Mouse (Mus musculus) heart, embryonic 15.5 days (tissue): ENCODE measurements around the gene Lclat1. TPM values are rescaled to one million over a fixed set of nuclear protein-coding genes. Genes with fewer than 3 reads are reported as not detected.
A peak's percentile ranks its signal among the peaks of the same experiment; 100 is the strongest.
"Not testable (repeated sequence)": the region's sequence is repeated elsewhere in the genome, so short reads cannot be mapped to it uniquely, and the experiment has no call there.

Experiments used
- ATAC-seq: fragments of 200-750 bp; cut with Nextera tagmentation; replicated peaks from 2 replicates; pipeline ENCODE4 v1.8.0; 2017; ENCODE audit warnings: low read depth, moderate TSS enrichment; ENCODE audit not compliant: insufficient number of reproducible peaks, insufficient read depth, low FRiP score
- H3K27ac ChIP-seq: fragments of 300-500 bp; sonication (generic); 2 replicates; pipeline ENCODE4 v1.5.1; 2015; ENCODE audit warnings: mild to moderate bottlenecking, inconsistent platforms
- H3K27me3 ChIP-seq: fragments of 300-500 bp; sonication (generic); 2 replicates; pipeline ENCODE4 v1.6.1; 2015; ENCODE audit warnings: inconsistent platforms
- H3K36me3 ChIP-seq: fragments of 300-500 bp; sonication (generic); 2 replicates; pipeline ENCODE4 v1.6.1; 2015; ENCODE audit warnings: mild to moderate bottlenecking, inconsistent platforms
- H3K4me1 ChIP-seq: fragments of 300-500 bp; sonication (generic); replicated peaks from 2 replicates; pipeline ENCODE4 v1.6.1; 2015; ENCODE audit warnings: inconsistent platforms
- H3K4me2 ChIP-seq: fragments of 300-500 bp; sonication (generic); 2 replicates; pipeline ENCODE4 v1.6.1; 2015; ENCODE audit warnings: inconsistent platforms, mild to moderate bottlenecking, moderate library complexity
- H3K4me3 ChIP-seq: fragments of 300-500 bp; sonication (generic); 2 replicates; pipeline ENCODE4 v1.5.1; 2015; ENCODE audit warnings: mild to moderate bottlenecking, inconsistent platforms
- H3K9ac ChIP-seq: fragments of 300-500 bp; sonication (generic); 2 replicates; pipeline ENCODE4 v1.6.1; 2015; ENCODE audit warnings: mild to moderate bottlenecking, inconsistent platforms
- H3K9me3 ChIP-seq: fragments of 300-500 bp; sonication (generic); replicated peaks from 2 replicates; pipeline ENCODE4 v1.6.1; 2016; ENCODE audit warnings: inconsistent platforms
- WGBS: fragments of 180-500 bp; shearing (Covaris S2); methylation state at CpG from one replicate; pipeline ENCODE4 v1.1.7; 2015; ENCODE audit warnings: mixed read lengths; 5-methylcytosine and 5-hydroxymethylcytosine counted together
- polyA plus RNA-seq: library from polyadenylated mRNA; unstranded; fragments of >200 nt; fragmentation: Nextera tagmentation; extraction: Ambion mirVana; gene quantifications from 2 replicates; pipeline ENCODE4 v1.2.1, GENCODE M21; 2015

Lclat1 gene
- polyA plus RNA-seq, 1 experiment from 2014 or later = 36.3 TPM

DNA sequence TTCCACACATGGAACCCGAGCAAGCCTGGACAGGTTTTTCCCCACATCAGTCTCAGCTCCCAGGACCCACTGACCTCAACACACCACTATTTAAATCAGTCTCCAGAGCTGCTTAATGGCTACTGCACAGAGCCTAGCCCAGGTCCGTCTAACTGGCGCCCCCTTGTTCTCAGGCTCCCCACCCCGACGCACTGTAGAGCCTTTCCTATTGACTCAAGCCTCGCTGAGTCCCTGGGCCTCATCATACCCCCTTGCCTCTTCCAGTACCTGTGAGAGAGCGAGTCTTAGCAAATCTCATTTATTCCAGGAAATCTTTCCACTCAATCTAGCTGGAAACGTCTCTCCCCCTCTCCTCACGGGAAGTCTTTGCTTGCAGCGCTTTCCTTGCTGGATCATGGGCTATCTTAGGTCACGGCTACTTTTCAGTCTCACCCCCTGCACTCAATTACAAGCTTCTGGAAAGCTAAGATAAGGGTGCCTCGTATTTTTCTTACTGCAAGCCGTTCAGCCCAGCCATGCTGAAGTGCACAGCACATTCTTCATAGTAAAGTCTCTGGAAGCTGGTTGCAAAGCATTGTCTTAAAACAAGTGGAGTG, 137.4 kb downstream of the Lclat1 start:
- peak overlapping the region; percentile 63 for H3K27ac ChIP-seq

GRCm38 (mm10) chr17:73246036-73246435, 138.3 kb downstream of the Lclat1 start:
- peaks cover 32% of the 10 kb centered on the region for H3K4me1 ChIP-seq
- no peak overlapping the region for H3K9ac ChIP-seq
- WGBS = 49% methylated on average over 3 of the region's 3 CpGs
- no peaks in the 10 kb centered on the region for H3K36me3 ChIP-seq
- H3K27ac ChIP-seq = peak overlapping the region; percentile 29
- H3K4me2 ChIP-seq = no peak overlapping the region
- H3K27me3 ChIP-seq = no peaks in the 10 kb centered on the region
- no peak overlapping the region for H3K4me3 ChIP-seq
- no peak for ATAC-seq
- H3K9me3 ChIP-seq = no peaks in the 10 kb centered on the region

More for the DNA sequence above, 137.4 kb downstream of the Lclat1 start:
- 36% methylated on average over 13 of the region's 13 CpGs for WGBS
- Histone ChIP-seq H3K9me3 (no peaks in the 10 kb centered on the region), H3K4me1 (peaks cover 34% of the 10 kb centered on the region), H3K4me2 (no peak overlapping the region), H3K9ac (no peak overlapping the region), H3K36me3 (no peaks in the 10 kb centered on the region), H3K27me3 (no peaks in the 10 kb centered on the region), H3K4me3 (no peak overlapping the region)
- peak; percentile 72 for ATAC-seq

DNA sequence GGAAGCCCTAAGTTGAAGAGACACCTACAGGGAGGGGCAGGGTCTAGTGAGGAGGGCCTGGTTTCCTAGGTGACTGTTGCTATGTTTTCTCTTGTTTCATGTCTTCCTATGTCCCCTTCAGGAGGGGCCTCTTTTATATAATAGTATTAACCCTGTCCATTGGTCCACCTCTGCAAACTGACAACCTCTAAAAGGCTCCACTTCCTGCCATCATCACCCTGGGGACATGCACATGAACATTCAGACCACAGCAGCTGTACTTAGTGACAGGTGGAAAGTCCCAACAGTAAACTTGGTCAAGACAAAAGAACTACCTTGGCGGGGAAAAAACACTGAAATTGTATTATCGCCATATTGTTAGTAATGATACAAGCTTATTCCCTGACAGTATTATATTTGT, 139.1 kb downstream of the Lclat1 start:
- no peak for ATAC-seq
- Histone ChIP-seq H3K36me3 (no peaks in the 10 kb centered on the region), H3K4me3 (no peak overlapping the region), H3K4me1 (peaks cover 37% of the 10 kb centered on the region), H3K9me3 (no peaks in the 10 kb centered on the region), H3K9ac (no peak overlapping the region), H3K27ac (no peak overlapping the region), H3K27me3 (no peaks in the 10 kb centered on the region), H3K4me2 (no peak overlapping the region)
- 87% methylated on average over 2 of the region's 2 CpGs for WGBS

DNA sequence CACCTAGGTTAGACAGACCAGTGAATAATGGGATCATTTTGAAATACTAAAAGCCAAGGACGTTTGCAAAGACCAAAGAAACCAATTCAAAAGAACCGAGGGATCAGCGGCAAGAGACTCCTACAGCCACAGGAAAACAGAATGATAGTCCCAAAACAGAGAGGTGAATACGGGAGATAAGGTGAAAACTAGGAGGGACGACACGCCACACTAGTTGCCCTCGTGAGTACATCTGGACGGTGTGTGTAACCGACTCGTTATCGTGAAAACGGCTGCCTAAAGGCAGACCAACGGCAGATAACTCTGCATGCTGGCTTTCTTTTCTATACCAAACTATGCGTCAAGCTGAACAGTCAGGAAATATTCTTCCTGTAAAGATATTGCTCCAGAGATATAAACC, 140.0 kb downstream of the Lclat1 start:
- Histone ChIP-seq H3K4me3 (no peak overlapping the region), H3K27me3 (no peaks in the 10 kb centered on the region), H3K4me1 (peaks cover 42% of the 10 kb centered on the region), H3K4me2 (no peak overlapping the region), H3K9ac (no peak overlapping the region), H3K27ac (no peak overlapping the region), H3K9me3 (no peaks in the 10 kb centered on the region), H3K36me3 (no peaks in the 10 kb centered on the region)
- 76% methylated on average over 14 of the region's 14 CpGs for WGBS
- no peak for ATAC-seq

DNA sequence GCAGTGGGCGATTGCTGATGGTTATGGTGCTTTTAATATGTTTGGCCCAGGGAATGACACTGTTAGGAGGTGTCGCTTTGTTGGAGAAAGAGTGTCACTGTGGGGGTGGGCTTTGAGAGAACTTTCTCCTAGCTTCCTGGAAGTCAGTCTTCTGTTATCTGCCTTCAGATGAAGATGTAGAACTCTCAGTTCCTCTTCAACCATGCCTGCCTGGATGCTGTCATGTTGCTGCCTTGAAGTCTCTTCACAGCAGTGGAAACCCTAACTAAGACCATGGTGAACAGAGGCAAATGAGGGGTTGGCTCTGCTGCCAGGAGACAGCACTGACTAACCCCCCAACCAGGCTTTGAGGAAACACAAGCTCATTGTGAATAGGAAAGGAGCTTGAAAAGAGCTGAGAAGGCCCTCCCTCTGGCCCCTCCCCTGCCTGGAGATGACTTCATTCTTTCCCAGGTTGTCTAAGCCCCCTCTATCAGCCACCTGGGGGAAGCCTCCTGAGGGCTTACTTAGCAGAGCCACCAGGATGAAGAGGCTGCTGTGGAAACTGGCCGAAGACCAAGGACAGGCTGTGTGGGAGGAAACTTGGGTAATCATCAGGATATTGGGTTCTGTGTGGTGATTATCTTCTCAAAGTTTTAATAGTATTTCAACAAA, 142.8 kb downstream of the Lclat1 start:
- H3K27me3 ChIP-seq = no peaks in the 10 kb centered on the region
- no peak overlapping the region for H3K9ac ChIP-seq
- H3K9me3 ChIP-seq = no peaks in the 10 kb centered on the region
- WGBS = 72% methylated on average over 3 of the region's 3 CpGs
- H3K4me1 ChIP-seq = peaks cover 28% of the 10 kb centered on the region
- ATAC-seq = peak; percentile 45; the same call in 1 of the 2 replicates
- peak overlapping the region; percentile 15; the same call in 1 of the 2 replicates for H3K27ac ChIP-seq
- H3K36me3 ChIP-seq = no peaks in the 10 kb centered on the region
- no peak overlapping the region for H3K4me3 ChIP-seq
- no peak overlapping the region for H3K4me2 ChIP-seq

DNA sequence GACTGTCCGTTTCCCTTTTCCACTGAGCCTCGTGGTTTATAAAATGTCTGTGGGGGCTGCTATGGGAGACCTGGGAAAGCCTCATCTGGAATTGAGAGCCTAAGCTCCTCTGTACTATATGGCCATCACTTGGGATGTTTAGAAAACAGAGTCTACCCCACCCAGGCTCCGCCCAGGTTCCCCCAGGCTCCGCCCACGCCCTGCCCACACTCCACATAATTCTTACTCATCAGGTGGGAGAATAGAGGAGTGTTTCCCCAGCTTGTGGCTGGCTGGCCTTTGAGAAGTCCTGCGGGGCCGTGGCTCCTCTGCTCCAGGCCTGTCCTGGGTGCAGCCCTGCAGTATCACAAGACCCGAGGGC, 143.3 kb downstream of the Lclat1 start:
- Histone ChIP-seq H3K27ac (peak overlapping the region; percentile 15; the same call in 1 of the 2 replicates), H3K4me1 (peaks cover 25% of the 10 kb centered on the region), H3K9me3 (no peaks in the 10 kb centered on the region), H3K4me2 (no peak overlapping the region), H3K4me3 (no peak overlapping the region), H3K27me3 (no peaks in the 10 kb centered on the region), H3K9ac (no peak overlapping the region), H3K36me3 (no peaks in the 10 kb centered on the region)
- WGBS = 53% methylated on average over 8 of the region's 8 CpGs
- ATAC-seq = peak; percentile 54; the same call in 1 of the 2 replicates

DNA sequence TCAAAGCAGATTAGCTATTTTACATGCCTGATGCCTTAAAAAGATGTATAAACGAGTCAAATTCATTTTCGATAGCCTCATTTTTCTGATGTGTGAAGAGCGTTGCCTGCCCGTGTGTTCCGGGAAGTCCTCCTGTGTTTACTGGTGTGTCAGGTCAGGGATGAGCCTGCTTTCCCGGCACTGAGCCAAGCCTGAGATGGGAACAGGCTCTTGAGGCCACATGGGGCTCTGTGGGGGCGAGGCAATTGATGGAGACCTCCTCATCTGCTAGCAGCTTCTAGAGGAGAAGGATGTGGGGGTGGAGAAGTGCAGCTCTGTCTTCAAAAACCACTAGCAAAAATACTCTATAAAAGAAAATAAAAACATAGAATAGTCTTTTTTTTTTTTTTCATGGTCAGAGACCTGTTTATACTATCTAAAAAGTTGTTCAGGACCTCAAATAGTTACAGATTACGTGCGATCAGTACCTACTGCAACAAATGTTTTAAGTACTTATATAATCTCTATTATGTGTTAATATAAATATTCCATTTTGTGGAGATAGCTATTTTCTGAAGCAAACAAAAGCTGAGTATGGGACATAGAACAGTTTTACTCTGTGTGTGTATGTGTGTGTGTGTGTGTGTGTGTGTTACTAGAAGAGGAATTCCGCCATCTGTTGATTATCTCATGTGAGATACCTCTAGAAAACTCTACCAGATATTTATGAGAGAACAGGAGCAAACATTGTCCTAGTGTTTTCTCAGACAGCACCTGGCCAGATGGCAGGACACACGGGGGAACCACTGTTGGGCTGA, 144.2 kb downstream of the Lclat1 start:
- no peak overlapping the region for H3K4me2 ChIP-seq
- no peak overlapping the region for H3K4me3 ChIP-seq
- H3K4me1 ChIP-seq = peaks cover 20% of the 10 kb centered on the region
- H3K27ac ChIP-seq = no peak overlapping the region
- no peaks in the 10 kb centered on the region for H3K36me3 ChIP-seq
- H3K27me3 ChIP-seq = no peaks in the 10 kb centered on the region
- H3K9ac ChIP-seq = no peak overlapping the region
- H3K9me3 ChIP-seq = no peaks in the 10 kb centered on the region
- WGBS = 53% methylated on average over 11 of the region's 11 CpGs
- ATAC-seq = no peak

DNA sequence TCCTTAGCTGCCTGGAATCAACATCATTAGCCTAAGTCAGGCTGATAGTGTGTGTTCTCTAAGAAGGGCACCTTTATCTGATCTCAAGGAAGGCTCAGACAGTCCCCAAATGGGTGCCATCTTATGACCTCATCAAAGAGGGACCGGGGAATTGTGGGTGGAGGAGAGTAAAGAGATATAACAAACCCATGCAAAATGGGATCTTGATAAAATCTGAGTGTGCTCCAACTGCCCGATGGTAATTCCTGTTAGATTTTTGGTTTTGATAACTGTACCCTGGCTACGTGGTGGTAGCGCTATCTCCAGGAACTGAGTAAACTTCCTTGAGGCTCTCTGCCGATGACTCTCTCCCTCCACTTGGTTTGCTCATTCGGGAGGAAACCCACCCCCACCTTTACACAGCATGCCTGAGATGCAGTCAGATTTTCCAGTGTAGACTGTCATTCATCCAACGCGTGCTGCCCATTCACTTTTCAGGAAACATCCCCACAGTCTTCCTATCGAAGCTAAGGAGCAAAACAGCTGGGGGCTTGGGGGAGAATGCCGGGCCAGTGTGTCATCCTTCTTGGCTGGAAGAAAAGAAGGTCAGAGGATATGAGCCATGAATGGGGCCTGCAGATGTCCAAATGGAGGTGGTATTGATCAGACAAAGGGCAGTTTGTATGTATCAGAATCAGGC, 145.6 kb downstream of the Lclat1 start:
- H3K4me1 ChIP-seq = peaks cover 22% of the 10 kb centered on the region
- 60% methylated on average over 10 of the region's 10 CpGs for WGBS
- no peak overlapping the region for H3K4me3 ChIP-seq
- H3K36me3 ChIP-seq = no peaks in the 10 kb centered on the region
- H3K27ac ChIP-seq = no peak overlapping the region
- ATAC-seq = no peak
- H3K4me2 ChIP-seq = no peak overlapping the region
- H3K9me3 ChIP-seq = no peaks in the 10 kb centered on the region
- H3K9ac ChIP-seq = no peak overlapping the region
- no peaks in the 10 kb centered on the region for H3K27me3 ChIP-seq

DNA sequence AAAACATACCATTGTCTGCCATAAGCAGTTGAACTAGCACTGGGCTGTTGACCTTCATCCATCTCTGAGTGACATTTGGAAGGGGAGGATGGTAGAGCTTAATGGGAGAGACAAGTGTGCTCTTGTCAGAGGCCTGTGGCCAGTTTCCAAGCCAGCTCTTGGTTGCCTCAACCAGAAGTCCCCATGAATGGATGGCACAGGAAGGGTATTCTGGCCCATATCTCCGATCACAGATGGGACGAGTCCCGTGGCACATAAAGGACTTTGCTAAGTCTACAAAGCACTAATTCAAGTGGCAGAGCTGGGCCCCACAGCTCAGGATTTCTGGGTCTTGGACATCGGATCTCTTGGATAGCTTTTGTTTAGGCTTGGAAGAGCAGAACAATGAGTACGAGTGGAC, 148.0 kb downstream of the Lclat1 start:
- peaks cover 22% of the 10 kb centered on the region for H3K4me1 ChIP-seq
- no peak overlapping the region for H3K4me2 ChIP-seq
- no peaks in the 10 kb centered on the region for H3K36me3 ChIP-seq
- H3K9ac ChIP-seq = no peak overlapping the region
- H3K9me3 ChIP-seq = no peaks in the 10 kb centered on the region
- ATAC-seq = no peak
- WGBS = 84% methylated on average over 5 of the region's 5 CpGs
- H3K27ac ChIP-seq = no peak overlapping the region
- no peak overlapping the region for H3K4me3 ChIP-seq
- H3K27me3 ChIP-seq = no peaks in the 10 kb centered on the region

DNA sequence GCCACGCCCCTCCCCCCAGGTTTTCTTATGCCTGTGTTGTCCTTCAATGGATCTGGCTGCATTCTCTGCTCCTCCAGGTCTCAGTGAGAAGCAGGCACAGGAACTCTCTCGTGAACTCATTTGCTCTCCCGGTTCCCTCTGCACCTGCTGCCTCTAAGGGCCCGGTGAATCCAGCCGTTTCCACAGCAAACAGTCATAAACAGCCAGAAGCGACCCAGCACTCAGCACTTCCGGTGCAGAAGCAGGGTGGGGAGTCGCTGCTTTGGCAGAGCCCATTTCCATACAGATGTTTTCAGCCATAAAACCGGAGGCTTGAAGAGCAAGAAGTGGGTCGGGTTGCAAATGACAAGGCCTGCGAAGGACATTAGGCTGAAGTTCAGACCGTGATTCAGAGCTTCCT, 150.8 kb downstream of the Lclat1 start:
- H3K36me3 ChIP-seq = no peaks in the 10 kb centered on the region
- H3K27me3 ChIP-seq = no peaks in the 10 kb centered on the region
- no peak overlapping the region for H3K4me2 ChIP-seq
- H3K4me1 ChIP-seq = peaks cover 11% of the 10 kb centered on the region; the same call in 1 of the 2 replicates
- no peak overlapping the region for H3K27ac ChIP-seq
- 41% methylated on average over 12 of the region's 12 CpGs for WGBS
- no peaks in the 10 kb centered on the region for H3K9me3 ChIP-seq
- no peak overlapping the region for H3K9ac ChIP-seq
- no peak for ATAC-seq
- H3K4me3 ChIP-seq = no peak overlapping the region

- not testable (repeated sequence) for ATAC-seq, H3K27ac ChIP-seq, H3K4me3 ChIP-seq, H3K4me2 ChIP-seq, H3K9me3 ChIP-seq, H3K9ac ChIP-seq, H3K36me3 ChIP-seq, H3K27me3 ChIP-seq, H3K4me1 ChIP-seq
- 87% methylated on average over 5 of the region's 5 CpGs for WGBS
These were observed 151.5 kb downstream of the Lclat1 start for GRCm38 (mm10) chr17:73259258-73259657.
